Mouse (Mus musculus) left cerebral cortex, postnatal 4 days (tissue): Measurements from ENCODE around the gene Myo1f. TPM values are rescaled to one million over a fixed set of nuclear protein-coding genes. Genes with fewer than 3 reads are reported as not detected.
A peak's percentile ranks its signal among the peaks of the same experiment; 100 is the strongest.
"Not testable (repeated sequence)": the region's sequence is repeated elsewhere in the genome, so short reads cannot be mapped to it uniquely, and the experiment has no call there.

Source experiments
- DNase-seq: peaks from one replicate; pipeline ENCODE4 v3.0.0-alpha.2; 2022
- intact Hi-C: fragments of 180-260 bp; cut with DNase I; formaldehyde crosslinking; loops from one replicate; pipeline ENCODE4 v1.15.1; 2025
- total RNA-seq, 2 experiments: library from RNA; stranded (reverse); gene quantifications; 2 replicates each; pipeline ENCODE4 v1.2.3; 2021

The Myo1f gene
- total RNA-seq, 2 experiments from 2014 or later: 0.92 to 1.3 TPM

DNA sequence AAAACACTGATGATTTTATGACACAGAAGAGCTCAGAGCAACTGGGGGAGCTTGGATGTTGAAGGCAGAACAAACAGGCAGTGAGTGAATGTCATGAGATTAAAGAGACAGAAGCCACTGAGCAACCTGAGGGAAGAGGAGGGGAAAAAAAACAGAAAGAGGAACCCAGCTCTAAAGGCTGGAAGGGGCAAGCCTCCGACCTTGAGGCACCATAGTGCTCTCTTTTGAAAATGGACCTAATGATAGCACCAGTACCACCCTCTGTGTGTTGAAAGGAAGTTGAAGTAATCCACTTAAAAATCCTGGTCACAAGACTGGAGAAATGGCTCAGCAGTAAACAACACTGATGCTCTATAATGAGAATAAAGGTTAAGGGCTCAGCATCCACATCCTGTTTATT is 9.1 kb downstream of the Myo1f start:
- no peak for DNase-seq
- intact Hi-C loops: no loop called here

DNA sequence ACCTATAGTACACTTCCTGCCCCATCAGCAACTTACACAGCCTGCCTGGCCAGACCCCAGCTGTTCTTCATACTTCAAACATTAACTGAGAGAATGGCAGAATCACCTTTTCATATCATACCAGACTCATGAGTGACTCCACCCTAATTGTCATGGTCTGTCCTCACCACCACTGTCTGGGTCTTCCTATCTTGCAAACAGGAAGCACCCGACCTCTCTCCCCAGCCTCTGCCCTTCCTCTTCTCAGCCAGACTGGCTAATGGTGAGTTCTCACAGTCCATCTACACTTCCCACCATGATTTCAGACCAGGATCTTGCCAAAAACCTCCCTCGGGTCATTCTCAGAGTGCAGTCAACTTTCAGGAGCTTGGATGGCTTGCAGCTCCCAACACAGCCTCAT is 10.7 kb downstream of the Myo1f start:
- intact Hi-C loops: no loop called here
- DNase-seq: no peak

DNA sequence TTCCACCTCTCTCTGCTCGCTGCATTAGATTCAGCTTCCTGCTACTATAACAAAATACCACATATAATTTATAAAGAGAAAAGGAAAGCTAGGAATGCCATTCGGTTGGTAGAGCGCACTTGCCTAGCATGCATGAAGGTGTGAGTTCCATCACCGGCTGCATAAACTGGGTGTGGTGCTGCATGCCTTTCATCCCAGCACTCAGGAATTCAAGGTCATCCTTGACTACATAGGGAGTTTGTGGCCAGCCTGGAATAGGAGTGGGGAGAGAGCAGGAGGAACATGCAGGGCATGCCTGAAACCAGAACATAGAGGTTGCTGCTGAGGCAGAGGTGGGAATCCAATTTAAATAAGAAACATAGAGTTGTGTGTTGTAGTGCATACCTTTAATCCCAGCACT is 28.6 kb downstream of the Myo1f start:
- DNase-seq: no peak
- intact Hi-C loops: no loop called here

DNA sequence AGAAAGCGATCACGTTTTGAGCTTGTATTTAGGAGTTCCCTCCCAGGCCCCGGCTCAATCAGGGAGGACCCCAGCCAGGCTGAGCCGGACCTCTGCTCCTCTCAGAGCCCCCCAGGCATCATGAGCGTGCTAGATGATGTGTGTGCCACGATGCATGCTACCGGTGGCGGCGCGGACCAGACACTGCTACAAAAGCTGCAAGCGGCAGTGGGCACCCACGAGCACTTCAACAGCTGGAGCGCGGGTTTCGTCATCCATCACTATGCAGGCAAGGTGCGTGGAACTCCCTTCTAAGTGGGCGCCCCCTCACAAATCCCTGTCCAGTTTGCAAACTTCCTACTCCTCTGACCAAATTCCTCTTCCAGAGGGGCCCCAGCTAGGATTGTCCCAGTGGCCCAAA is 30.5 kb downstream of the Myo1f start:
- intact Hi-C loops: no loop called here
- DNase-seq: no peak

DNA sequence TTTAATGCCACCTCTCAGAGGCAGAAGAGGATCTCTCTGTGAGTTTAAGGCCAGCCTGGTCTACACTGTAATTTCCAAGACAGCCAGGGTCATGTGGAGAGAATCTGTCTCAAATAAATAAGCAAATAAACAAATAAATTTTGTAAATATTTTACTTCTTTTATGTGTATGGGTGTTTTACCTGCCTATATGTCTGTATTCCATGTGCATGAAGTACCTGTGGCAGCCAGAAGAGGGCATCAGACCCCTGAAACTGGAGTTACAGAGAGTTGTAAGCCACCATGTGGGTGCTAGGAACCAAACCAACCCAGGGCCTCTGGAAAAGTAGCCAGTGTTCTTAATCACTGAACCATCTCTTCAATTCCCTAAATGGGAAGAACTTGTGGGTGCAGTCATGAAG is 41.8 kb downstream of the Myo1f start:
- no peak for DNase-seq
- intact Hi-C loops: no loop called here

DNA sequence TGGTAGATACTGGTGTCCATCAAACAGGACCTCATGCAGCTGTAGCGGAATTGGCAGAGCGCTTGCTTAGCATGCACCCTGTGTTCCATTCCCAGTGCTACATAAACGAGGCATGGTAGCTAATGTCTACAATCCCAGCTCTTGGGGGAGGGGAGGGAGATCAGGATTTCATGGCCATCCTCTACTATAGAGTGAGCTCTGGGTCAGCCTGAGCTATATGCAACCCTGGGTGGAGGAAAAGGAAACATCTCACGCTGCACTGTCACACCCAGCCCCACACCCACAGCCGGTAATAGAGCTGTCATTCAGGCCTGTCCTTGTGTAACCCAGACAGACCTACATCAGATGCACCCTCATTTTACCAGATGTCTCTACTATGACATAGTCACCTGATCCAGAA is 43.0 kb downstream of the Myo1f start:
- intact Hi-C loops: no loop called here

DNA sequence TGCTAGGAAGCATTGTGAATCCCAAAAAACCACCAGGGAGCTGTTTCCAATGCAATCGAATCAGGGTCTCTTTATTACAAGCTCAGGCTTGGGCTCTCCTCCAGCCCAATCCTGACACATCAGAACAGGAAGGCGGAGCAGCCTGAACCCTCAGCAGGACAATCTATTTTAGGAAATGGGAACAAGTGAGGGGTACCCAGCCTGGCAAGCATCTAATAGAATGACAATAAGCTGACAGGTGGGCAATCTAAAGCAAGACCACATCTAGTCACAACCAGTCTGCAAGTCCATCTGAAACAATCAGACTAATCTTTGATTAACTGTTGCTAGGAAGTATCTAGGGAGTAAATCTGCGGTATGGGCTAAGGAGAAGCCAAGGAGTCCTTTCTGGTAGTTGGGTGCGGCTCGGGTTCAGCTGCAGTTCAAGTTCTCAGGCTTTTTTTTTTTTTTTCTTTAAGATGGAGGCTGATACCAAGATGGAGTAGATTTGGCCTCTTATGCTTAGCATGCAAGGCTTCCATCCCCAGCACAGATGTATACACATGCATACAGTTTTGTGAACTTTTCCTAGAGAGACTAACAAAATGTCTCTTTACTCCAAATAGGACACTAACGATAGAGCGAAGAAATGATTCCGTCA is 44.4 kb downstream of the Myo1f start:
- intact Hi-C loops: no loop called here
- no peak for DNase-seq

More for the DNA sequence above, 43.0 kb downstream of the Myo1f start:
- DNase-seq: no peak

DNA sequence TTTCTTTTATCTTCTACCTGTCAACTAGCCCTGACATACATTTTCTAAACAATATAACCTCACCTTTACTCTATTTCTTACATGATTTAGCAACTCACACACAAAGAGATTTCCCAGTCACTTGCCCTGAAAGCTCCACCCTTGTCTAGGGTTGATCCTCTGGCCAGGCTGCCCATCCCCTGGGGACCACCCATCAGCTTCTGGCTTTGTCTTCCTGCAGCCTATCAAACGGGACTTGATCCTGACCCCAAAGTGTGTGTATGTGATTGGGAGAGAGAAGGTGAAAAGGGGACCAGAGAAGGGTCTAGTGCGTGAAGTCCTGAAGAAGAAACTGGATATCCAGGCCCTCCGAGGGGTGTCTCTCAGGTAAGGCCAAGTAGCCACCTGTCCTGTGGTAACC is 45.3 kb downstream of the Myo1f start:
- DNase-seq: no peak
- intact Hi-C loops: no loop called here

DNA sequence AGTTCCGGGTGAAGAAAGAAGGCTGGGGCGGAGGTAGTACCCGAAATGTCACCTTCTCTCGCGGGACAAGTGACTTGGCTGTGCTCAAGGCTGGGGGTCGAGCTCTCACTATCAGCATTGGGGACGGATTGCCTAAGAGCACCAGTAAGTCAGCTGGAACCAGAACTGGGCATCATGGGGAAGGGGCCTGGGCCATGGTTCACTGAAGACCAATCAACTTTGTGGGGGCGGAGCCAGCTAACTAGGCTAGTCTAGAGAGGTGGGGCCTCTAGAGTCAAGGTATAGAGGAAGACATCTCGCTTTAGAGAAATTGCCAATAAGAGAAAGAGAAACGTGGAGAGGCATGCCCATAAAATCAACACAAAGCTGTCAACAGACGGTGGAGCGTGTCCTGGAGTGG is 46.4 kb downstream of the Myo1f start:
- intact Hi-C loops: no loop called here
- no peak for DNase-seq

DNA sequence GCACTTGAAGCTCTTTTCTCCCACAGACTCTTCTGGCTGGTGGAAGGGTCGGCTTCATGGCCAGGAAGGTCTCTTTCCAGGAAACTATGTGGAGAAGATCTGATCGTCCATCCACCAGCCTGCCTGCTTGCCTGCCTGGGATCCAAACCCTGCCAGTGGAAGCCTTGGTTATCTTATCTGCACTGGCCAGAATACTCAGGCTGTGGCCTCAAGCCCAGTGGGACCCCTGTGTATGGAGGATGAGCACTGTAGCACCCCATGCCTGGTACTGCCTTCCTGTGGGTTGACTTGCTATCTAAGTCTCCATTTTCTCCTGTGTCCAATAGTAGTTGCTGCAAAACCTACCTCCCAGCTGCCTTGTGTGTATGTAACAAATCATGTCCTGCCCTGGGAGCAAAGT is 51.8 kb downstream of the Myo1f start:
- no peak for DNase-seq
- intact Hi-C loops: no loop called here

DNA sequence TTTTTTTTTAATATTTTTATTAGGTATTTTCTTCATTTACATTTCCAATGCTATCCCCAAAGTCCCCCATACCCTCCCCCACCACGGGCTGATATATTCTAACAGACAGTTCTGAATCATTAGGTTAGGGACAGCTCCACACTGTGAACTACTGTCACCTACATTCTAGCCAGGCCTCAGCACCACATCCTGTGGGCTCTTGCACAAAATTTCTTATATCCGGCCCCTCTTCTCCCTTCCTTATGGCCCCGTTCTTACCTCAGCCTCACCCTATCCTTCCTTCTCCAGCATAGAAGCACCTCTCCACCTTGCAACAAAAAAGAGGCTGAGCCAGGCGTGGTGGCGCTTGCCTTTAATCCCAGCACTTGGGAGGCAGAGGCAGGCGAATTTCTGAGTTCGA is 55.0 kb downstream of the Myo1f start:
- no peak for DNase-seq
- intact Hi-C loops: no loop called here

DNA sequence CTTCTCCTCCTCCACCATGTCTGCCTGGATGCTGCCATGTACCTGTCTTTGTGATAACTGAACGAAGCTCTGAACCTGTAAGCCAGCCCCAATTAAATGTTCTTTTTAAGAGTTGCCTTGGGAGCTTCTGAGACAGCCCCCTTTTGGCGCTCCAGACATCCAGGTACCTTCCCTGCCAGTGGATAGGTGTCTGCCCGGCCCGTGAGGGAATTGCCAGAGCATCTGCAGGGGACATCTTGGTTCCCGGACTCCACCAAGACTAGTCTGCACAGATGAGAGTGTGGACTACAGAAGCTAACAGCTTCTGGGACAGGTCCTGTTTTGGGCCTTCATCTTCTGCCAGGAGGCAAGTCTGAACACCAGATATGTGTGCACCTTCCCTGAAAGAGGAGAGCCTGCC is 58.2 kb downstream of the Myo1f start:
- DNase-seq, intact Hi-C loops: not testable (repeated sequence)

DNA sequence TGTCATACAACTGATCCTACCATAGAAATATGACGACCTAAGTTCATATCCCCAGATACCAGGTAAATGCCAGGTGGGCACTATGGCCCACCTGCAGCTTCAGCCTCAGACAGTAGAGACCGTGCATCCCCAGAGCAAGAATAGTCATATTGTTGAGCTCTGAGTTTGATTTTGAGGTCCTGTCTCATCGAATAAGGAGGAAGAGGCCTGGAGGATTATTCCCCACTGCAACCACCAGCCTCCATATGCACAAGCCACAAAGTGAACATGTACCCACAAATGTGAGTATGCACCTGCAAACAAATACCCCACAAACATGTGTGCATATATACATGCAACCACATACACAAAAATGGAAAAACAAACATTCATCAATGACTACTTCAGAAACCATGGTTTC is 71.8 kb downstream of the Myo1f start:
- no peak for DNase-seq
- intact Hi-C loops: no loop called here

DNA sequence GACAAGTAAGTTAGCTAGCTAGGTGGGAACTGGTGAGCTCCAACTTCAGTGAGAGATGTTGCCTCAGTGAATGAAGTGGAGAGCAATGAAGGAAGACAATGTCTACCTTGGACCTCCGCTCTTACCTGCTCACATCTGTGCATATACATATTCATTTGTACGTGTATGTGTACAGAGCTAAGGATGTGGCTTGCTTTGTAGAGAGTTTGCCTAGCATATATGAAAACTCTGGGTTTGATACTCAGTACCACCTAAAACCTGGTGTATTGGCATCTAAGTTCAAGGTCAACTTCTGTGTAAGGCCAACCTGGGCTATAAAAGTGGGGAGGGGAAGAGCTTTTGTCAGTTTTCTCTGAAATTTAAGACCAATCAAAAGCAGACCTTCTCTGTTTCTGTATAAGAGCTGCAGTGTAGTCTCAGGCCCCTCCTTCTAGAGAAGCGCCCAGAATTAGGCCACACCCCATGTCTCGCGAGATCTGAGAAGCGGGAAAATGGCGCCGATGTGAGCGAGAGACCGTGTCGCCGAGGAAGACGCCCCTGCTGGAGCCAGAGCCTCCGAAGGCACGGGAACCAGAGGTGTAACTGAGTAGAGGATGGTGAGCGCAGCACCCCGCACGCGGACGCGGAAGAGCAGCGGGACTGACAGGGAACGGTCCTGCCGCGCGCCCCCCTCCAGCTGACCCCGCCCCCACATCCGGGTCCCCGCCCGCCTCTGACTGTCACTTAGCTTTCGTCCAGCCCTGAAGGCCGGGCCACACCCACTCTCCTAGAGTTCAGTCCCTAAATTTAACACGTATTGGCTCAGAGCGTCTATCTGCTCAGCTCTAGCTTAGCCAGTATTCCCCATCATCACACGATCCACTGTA is 73.3 kb downstream of the Myo1f start, which contains the start of gene Zfp414:
Gene Zfp414 (plus strand): TSS at position 470 of the 866 bp plus-strand sequence.
- intact Hi-C loops: no loop called here

DNA sequence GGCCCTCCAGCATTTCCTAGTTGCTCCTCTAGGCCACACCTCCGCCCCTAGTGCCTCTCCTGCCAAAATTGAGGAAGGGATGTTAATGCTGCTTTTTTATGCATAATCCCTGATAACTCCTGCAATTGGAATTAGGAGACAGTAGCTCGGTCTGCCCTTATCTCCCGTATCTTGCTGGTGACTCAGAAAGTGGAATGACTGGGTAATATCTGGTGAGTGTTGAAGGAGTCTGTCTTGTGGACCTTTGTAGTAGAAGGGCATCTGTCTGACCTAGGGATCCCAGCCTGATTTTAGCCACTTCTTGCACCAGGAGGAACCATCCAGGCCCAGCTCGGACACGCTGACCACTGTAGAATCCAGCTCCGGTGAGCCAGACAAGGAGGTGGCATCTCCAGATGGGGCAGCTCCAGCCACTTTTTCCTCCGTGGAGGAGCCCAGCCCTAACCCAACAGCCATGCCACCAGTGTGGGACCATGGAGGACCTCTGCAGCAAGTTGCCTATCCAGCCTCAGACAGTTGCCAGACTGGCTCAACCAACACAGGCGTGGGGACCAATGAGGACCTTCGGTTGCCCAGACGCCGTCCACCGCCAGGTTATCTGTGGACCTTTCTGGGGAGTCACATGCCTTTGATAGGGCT is 74.1 kb downstream of the Myo1f start:
- intact Hi-C loops: no loop called here

More for the DNA sequence above, 73.3 kb downstream of the Myo1f start, which contains the start of gene Zfp414:
- peak; percentile 91 for DNase-seq

DNA sequence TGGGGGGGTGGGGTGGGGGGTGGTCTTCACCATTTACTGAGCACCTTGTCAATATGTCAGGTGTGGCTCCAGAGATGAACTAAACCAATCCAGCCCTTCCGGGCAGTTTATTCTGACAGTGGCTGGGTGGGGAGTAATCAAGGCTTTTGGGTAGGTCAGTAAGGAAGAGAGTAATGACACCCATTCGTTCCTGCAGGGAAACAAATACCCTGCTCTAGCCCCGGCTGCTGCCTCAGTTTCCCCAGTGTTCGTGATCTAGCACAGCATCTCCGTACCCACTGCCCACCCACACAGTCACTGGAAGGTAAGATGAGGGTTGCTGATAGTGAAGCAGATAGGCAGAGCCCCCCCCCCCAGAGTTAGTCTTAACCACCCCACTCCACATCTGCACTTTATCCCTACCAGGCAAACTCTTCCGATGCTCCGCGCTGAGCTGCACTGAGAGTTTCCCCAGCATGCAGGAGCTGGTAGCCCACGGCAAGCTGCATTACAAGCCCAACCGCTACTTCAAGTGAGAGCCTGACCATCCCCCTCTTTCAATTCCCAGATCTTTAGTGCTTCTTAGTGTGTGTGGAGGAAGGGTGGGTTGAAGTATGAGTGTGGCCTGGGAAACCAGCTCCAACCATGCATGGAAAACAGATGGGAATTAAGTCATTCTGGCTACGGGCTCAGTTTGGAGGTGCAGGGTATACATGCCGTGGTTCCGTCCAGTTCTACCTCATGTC is 74.8 kb downstream of the Myo1f start:
- intact Hi-C loops: no loop called here
- no peak for DNase-seq

More for the DNA sequence above, 74.1 kb downstream of the Myo1f start:
- no peak for DNase-seq

DNA sequence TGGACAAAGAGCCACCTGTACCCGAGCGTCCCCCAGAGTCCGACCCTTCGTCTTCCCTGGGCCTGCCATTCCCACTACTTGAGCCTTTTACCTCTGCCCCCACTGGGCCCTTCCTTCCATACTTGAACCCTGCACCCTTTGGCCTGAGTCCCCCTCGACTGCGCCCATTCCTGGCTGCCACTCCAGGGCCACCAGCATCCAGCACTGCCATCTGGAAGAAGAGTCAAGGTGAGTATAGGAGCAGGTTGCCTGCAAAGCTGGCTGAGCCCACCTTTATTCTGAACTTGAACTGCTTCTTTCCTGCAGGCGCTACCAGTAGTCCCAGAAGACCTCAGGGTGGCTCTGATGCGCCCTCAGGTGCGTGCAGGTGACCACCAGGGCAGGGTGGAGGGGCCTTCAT is 75.7 kb downstream of the Myo1f start:
- no peak for DNase-seq
- intact Hi-C loops: no loop called here

DNA sequence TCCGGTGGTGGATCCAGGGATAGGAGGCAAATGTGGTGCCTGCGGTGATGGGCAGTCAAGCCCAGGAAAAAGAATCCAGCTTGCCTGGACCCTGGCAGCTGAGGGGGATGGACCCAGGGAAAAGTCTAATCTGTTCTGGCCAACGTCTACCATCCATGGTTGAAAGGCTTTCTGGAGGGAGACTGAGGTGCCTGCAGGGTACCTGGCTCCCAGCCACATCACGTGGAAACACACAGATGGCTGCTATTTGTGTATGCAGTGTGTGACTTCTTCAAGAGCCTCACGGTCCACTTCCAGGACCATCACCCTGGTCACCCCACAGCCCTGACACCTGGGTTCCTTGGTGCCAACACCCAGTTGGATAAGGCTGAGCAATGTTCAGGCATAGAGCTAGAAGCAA is 76.3 kb downstream of the Myo1f start:
- DNase-seq: peak; percentile 91
- intact Hi-C loops: no loop called here

DNA sequence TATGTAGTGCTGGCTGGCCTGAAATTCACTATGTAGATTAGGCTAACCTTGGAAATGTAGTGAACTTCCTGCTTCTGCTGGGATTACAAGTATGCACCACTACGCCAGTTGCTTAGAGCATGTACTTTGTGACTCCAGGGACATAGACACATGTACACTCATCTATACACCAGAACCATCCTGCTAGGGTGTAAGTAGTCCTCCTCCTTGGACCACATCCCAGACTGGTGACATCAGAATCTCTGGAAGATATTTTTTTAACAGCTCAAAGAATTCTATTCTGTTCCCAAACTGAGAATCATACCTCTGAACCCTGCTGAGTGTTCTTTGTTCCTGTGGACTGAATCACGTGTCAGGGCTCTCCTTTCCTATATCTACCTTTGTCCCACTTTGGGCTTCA is 81.5 kb downstream of the Myo1f start:
- intact Hi-C loops: no loop called here
- DNase-seq: no peak

DNA sequence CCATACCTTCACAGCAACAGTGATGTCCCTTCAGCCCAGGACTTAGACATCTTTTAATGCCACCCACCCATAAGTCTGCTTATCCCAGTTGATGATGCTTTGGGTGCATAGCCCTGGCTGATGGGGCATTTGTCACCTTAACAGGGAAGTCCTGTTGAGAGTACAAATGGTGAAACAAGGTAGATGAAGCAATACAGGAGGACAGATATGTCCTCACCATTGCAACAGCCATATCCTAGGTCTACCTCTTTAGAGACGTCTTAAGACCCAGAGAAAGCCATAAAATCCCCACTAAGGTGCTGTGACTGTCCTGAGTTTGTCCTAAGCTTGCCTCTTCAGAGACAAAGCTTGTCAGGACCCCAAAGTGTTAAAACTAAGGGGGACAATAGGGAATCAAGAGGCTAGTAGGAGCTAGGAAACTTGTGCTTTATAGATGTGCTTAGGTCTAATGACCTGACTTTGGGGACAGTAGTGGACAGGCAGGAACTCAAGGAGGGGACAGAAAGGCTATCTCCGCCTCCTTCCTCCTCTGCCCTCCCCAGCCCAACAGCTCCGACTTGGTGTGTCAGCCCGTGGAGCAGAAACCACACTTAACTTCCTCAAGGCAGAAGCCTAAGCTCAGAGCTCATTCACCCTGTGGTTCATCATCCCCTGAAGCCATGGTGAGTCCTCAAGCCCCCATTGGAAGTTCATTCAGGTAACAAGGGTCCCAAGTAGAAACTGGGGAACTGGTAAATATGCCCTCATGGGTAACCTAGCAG is 82.2 kb downstream of the Myo1f start, which contains the start of gene Pram1:
Gene Pram1 (plus strand): TSS at position 541 of the 761 bp plus-strand sequence.
- DNase-seq: no peak
- intact Hi-C loops: no loop called here
